In the genomic region with DNA sequence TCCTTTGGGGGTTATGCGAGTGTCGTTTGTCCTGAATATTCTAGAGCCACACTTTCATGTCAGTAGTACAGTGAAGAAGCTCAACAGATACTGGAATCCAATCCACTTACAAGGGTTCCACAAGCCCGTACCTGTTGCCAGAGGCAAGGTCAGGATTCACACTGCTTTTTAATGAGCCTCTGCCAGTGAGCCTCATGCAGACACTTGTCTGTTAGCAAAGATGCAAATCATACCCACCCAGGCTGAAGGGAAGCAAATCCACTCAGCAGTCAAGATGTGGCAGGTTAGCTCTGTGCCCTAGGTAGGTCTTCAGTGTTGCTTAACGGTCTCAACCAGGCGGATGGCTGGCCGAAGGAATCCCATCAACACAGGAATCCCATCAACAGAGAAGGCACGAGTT, we compare ENCODE assay signal across 14 mouse cellular contexts.
DNase-seq lines count a peak whose midpoint lies in the region; ATAC-seq and TF ChIP-seq lines count a peak whose summit lies in the region.
"Had no signal": no experiment of that assay in that cellular context is flagged by ENCODE, and none has a peak within 500 bp of the region (broad histone marks: within the 10 kb centered on the region; RNA-seq: fewer than 3 reads in every experiment).

No protein-coding gene starts in this region.

- no peak for TF ChIP-seq POLR2A in brain, embryonic 14.5 days (IDR thresholded peaks at IDR 0.05; ENCODE audit: borderline replicate concordance, extremely low read depth, insufficient read depth, insufficient read length, poor library complexity, severe bottlenecking)

- no peaks in the 10 kb centered on the region for H3K27me3 ChIP-seq in heart, embryonic 12.5 days (replicated peaks)
- 0 out of 2 replicates have a peak, but pooled peaks cover 11% of the 10 kb centered on the region for H3K27me3 ChIP-seq in midbrain, embryonic 12.5 days
- H3K27me3 ChIP-seq in midbrain, embryonic 10.5 days (ENCODE audit: low read depth, poor library complexity, severe bottlenecking): no peaks in the 10 kb centered on the region
- H3K27me3 ChIP-seq in stomach, embryonic 16.5 days (ENCODE audit: control insufficient read depth, insufficient read depth, low read length): no peaks in the 10 kb centered on the region
- H3K27me3 ChIP-seq: forebrain, embryonic 15.5 days; limb, embryonic 15.5 days; Patski had no signal

- H3K4me2 ChIP-seq in heart, embryonic 12.5 days: no peak overlapping the region
- H3K4me2 ChIP-seq in midbrain, embryonic 12.5 days (replicated peaks): no peak overlapping the region
- 0 out of 2 replicates have a peak overlapping the region, but pooled peaks have one; percentile 31 for H3K4me2 ChIP-seq in stomach, embryonic 16.5 days (ENCODE audit: low read depth, low read length)
- H3K4me2 ChIP-seq: forebrain, embryonic 15.5 days had no signal

- no peak for TF ChIP-seq CTCF in brain, embryonic 14.5 days (IDR thresholded peaks at IDR 0.05; ENCODE audit: borderline replicate concordance, extremely low read depth, insufficient read depth, insufficient read length)

- no peaks in the 10 kb centered on the region for H3K36me3 ChIP-seq in heart, embryonic 12.5 days
- H3K36me3 ChIP-seq in midbrain, embryonic 12.5 days: no peaks in the 10 kb centered on the region
- no peaks in the 10 kb centered on the region for H3K36me3 ChIP-seq in midbrain, embryonic 10.5 days
- H3K36me3 ChIP-seq in stomach, embryonic 16.5 days (ENCODE audit: control insufficient read depth, insufficient read depth, low read length): no peaks in the 10 kb centered on the region
- H3K36me3 ChIP-seq: forebrain, embryonic 15.5 days; limb, embryonic 15.5 days had no signal

- H3K27ac ChIP-seq in heart, embryonic 12.5 days (ENCODE audit: poor library complexity, severe bottlenecking): 0 out of 2 replicates have a peak overlapping the region, but pooled peaks have one; percentile 8
- H3K27ac ChIP-seq in midbrain, embryonic 12.5 days (replicated peaks): no peak overlapping the region
- no peak overlapping the region for H3K27ac ChIP-seq in midbrain, embryonic 10.5 days (replicated peaks)
- H3K27ac ChIP-seq in stomach, embryonic 16.5 days (ENCODE audit: low read length): peak overlapping the region; percentile 64; the same call in 1 of the 2 replicates

- 63% methylated on average over 7 of the region's 7 CpGs for WGBS in heart, embryonic 12.5 days
- WGBS in midbrain, embryonic 12.5 days: 72% methylated on average over 7 of the region's 7 CpGs
- WGBS in midbrain, embryonic 10.5 days: 80% methylated on average over 7 of the region's 7 CpGs
- WGBS in stomach, embryonic 16.5 days: 73% methylated on average over 7 of the region's 7 CpGs

- no peak overlapping the region for H3K4me3 ChIP-seq in heart, embryonic 12.5 days
- H3K4me3 ChIP-seq in midbrain, embryonic 12.5 days: no peak overlapping the region
- H3K4me3 ChIP-seq in midbrain, embryonic 10.5 days: no peak overlapping the region
- H3K4me3 ChIP-seq in stomach, embryonic 16.5 days (replicated peaks; ENCODE audit: low read length): no peak overlapping the region
- H3K4me3 ChIP-seq: forebrain, embryonic 15.5 days; limb, embryonic 15.5 days; megakaryocyte, embryonic 14.5 days had no signal

- DNase-seq in heart, postnatal 14 days: no peak
- DNase-seq in midbrain, embryonic 10.5 days (ENCODE audit: low spot score): no peak
- DNase-seq in brain, embryonic 14.5 days (ENCODE audit: low read depth): peak; percentile 52
- DNase-seq in urinary bladder, postnatal 10 days (ENCODE audit: low spot score): no peak
- DNase-seq: liver, postnatal 0 days; right cerebral cortex, postnatal 25 days; thymus, postnatal 4 days had no signal

- H3K9me3 ChIP-seq in heart, embryonic 12.5 days (replicated peaks): no peaks in the 10 kb centered on the region
- H3K9me3 ChIP-seq in midbrain, embryonic 12.5 days: no peaks in the 10 kb centered on the region
- H3K9me3 ChIP-seq in midbrain, embryonic 10.5 days (replicated peaks): no peaks in the 10 kb centered on the region
- no peaks in the 10 kb centered on the region for H3K9me3 ChIP-seq in stomach, embryonic 16.5 days (replicated peaks; ENCODE audit: control insufficient read depth, low read length)
- H3K9me3 ChIP-seq: forebrain, embryonic 15.5 days; limb, embryonic 15.5 days; megakaryocyte, embryonic 14.5 days had no signal

- ATAC-seq in heart, embryonic 12.5 days (ENCODE audit: insufficient number of reproducible peaks, low FRiP score): no peak
- ATAC-seq in midbrain, embryonic 12.5 days (ENCODE audit: low FRiP score, low read depth): 0 out of 2 replicates have a peak, but pooled peaks have one; percentile 2
- no peak for ATAC-seq in stomach, embryonic 16.5 days (ENCODE audit: insufficient read depth, low FRiP score)
- ATAC-seq: liver, postnatal 0 days had no signal

- no peak overlapping the region for H3K9ac ChIP-seq in heart, embryonic 12.5 days
- H3K9ac ChIP-seq in midbrain, embryonic 12.5 days (replicated peaks): no peak overlapping the region
- H3K9ac ChIP-seq in stomach, embryonic 16.5 days (ENCODE audit: low read length): no peak overlapping the region
- H3K9ac ChIP-seq: limb, embryonic 15.5 days; liver, postnatal 0 days had no signal

- intact Hi-C loops in heart, postnatal 14 days (cut with DNase I): loop anchor here (2.0 kb wide), 1 partner anchor 14 kb away; no protein-coding TSS in a partner anchor

- H3K4me1 ChIP-seq in heart, embryonic 12.5 days (replicated peaks): peaks cover 66% of the 10 kb centered on the region
- peaks cover 15% of the 10 kb centered on the region for H3K4me1 ChIP-seq in midbrain, embryonic 12.5 days
- peaks cover 23% of the 10 kb centered on the region for H3K4me1 ChIP-seq in midbrain, embryonic 10.5 days
- H3K4me1 ChIP-seq in stomach, embryonic 16.5 days (ENCODE audit: control insufficient read depth, insufficient read depth, low read length): peaks cover 50% of the 10 kb centered on the region

Comparison
In these comparisons a context has a peak if more than half of its experiments do, and no peak if none do; other contexts are left out.
1. H3K27ac ChIP-seq: peak in heart, embryonic 12.5 days (single experiment) and stomach, embryonic 16.5 days (single experiment); none in midbrain, embryonic 12.5 days (single experiment) and midbrain, embryonic 10.5 days (single experiment).